Mouse (Mus musculus) cerebellum, postnatal 25 days (tissue): ENCODE data around the gene Acbd3.
A peak's percentile ranks its signal among the peaks of the same experiment; 100 is the strongest.

ENCODE experiments used
- DNase-seq, 2 experiments: peaks; one replicate each; pipeline ENCODE4 v3.0.0; 2021; ENCODE audit warnings: mixed read lengths in 2 of 2

Acbd3 gene

DNA sequence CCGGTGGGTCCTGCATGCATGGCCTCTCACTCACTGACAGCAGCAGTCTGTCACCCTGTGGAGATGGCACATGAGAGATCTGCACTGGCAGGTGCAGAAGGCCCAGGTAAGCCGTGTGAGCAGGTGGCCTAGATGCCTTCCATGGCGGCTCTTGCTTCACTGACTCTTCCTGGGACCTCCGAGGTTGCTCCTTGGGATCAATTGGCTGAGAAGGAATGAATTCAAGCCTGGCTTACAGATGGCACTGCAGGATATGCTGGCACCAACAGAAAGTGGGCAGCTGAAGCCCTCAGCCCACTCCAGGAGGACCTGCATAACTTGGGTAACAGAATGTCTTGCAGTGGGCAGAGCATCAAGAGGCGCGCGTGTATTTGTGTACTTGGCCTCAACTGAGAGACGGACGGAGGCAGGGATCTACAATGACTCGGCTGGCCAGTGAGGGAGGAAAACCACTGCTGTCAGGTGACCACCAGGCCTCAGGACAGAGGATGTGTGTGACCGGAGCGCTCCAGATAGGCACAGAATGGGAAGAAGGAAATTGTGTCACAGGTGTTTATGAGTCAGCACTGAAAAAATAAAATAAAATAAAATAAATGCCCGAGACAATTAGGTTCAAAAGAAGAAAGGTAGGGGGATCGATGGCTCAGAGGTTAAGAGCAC is 66.1 kb downstream of the Acbd3 start:
- DNase-seq = peak; percentile 71 to 75

DNA sequence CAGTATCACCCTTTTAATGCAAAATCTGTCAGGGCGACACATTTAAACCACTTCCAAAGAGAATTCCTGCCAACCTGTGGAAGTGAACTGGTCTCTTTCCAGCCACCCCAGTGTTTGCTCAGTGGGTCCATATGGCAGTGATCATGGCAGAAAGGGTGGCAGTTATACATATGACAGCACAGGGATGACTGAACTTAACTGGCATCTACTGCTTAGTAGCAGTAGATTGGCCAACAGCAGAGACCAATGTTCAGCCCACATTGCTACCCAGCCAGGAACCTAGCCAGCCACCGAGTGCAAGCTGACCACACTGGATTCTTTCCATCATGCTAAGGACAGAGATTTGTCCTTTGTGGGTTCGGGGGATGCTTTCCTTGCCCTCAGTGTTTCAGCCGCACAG is 67.0 kb downstream of the Acbd3 start:
- DNase-seq = peak; percentile 85

GRCm38 (mm10) chr1:180793445-180794117 is 67.7 kb downstream of the Acbd3 start:
- DNase-seq = peak in 1 of 2 experiments; percentile 61

GRCm38 (mm10) chr1:180794170-180794569 is 68.3 kb downstream of the Acbd3 start:
- DNase-seq = peak; percentile 82 to 86

DNA sequence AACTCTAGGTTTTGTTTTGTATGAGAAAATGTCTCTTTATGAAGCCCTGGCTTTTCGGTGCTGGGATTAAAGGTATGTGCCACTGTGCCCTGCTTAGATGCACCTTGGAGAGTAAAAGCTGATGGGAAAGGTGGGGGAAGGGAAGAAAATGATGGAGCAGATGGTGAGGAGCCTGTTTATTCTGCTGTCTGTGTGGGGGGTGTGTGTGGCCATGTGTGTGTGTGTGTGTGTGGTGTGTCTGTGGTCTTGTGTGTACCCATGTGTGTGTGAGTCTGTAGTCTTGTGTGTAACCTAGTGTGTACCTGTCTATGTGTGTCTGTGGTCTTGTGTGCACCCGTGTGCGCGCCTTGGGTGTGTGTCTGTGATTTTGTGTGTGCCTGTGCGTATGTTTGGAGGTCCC is 72.8 kb downstream of the Acbd3 start:
- peak in 1 of 2 experiments; percentile 62 for DNase-seq

DNA sequence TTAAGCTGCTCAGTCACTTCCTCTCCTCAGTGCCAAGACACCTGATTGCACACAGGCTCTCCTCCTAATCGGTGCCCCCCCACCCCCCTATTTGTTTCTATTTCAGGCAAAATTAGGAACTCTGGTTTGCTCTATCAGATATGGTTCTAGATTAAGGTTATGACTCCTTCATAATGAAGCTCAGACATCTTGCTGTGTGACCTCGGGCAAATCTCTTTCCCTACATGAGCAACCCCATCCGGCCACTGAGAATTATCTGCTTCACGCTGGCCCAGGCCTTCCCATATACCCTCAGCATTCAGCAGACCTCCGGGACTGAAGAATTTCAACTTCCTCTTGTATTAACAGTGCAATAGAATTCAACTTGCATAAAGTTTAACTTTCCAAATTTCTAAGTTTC is 73.4 kb downstream of the Acbd3 start:
- no peak for DNase-seq

- no peak for DNase-seq
These were observed 74.2 kb downstream of the Acbd3 start for GRCm38 (mm10) chr1:180800022-180800421.

- DNase-seq = no peak
These were observed 75.0 kb downstream of the Acbd3 start for GRCm38 (mm10) chr1:180800814-180801213.

DNA sequence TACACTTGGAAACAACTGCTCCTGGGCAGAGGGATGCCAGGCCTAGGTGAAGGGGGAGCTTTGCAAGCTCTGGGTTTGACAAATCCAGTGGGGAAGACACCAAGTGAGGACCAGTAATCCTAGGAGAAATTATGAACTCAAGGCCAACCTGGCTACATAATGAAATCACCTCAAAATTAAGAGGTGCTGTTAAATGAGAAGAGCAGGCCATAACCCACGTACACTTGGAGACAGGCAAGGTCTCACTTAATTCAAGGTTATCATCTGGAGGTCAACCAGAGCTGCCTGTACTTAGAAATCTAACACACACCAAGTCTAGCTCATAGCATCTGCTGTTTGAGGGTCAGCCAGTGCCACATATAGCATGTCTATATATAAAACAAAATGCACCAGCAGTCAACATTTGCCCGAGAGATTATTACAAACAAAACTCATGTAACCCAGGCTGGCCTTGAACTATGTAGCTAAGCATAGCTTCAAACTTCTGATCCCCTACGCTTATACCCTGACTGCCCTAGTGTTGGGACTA is 75.7 kb downstream of the Acbd3 start:
- DNase-seq = no peak
